Mouse (Mus musculus) G1E (cell line): ENCODE results near the gene Entpd7.

ENCODE experiments used
- CTCF ChIP-seq: IDR thresholded peaks from 2 replicates; pipeline ENCODE4 v1.5.1; 2012; ENCODE audit warnings: low read depth, low read length, inconsistent platforms, mixed read lengths
- GATA2 ChIP-seq: IDR thresholded peaks from 2 replicates; pipeline ENCODE4 v1.6.1; 2012; ENCODE audit warnings: low read depth, low read length, inconsistent platforms, borderline replicate concordance
- TAL1 ChIP-seq: conservative IDR thresholded peaks from 2 replicates; pipeline ENCODE4 v1.6.1; 2012; ENCODE audit warnings: low read depth, low read length, inconsistent platforms, mixed read lengths

DNA sequence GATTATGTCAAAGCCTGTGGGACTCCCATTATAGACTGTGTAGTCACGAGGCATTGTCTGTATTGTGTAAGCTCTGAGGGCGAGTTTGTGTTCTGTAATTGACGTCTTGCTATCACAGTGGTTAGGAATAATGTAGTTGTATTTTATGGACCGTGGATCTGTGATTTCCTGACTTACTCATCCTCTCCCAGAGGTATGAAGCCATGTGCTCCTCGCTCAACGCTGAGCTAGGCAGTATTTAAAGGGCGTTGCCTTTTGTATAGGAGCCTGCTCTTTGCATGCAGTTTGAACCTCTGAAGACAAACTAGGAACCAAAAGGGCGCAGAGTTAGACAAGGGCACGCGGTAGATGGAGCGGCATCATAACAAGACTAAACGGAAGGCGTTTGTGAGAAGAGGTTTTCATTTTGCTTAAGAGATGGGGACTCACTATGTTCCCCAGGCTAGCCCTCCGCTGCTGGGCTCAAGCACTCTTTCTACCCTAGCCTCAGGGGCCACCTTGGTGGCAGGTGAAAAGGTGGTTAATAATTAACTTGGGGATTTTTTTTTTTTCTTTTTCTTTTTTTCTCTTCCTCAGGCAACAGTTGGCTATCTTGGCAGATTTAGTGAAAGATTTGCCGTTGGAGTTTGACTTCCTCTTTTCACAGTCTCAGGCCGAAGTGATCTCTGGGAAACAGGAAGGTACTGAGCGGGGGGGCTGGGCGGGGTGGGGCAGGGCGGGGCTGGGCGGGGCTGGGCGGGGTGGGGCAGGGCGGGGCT, 21.9 kb downstream of the Entpd7 start:
- no peak for TF ChIP-seq GATA2
- no peak for TF ChIP-seq CTCF
- no peak for TF ChIP-seq TAL1
